Mouse (Mus musculus) midbrain, embryonic 14.5 days (tissue): ENCODE results near the gene Gm21863. TPM values are rescaled to one million over a fixed set of nuclear protein-coding genes. Genes with fewer than 3 reads are reported as not detected.
"Not testable (repeated sequence)": the region's sequence is repeated elsewhere in the genome, so short reads cannot be mapped to it uniquely, and the experiment has no call there.

Experiments
- ATAC-seq: fragments of 200-750 bp; cut with Nextera tagmentation; 2 replicates; pipeline ENCODE4 v1.8.0; 2017; ENCODE audit warnings: moderate number of reproducible peaks, moderate library complexity; ENCODE audit not compliant: low FRiP score, low TSS enrichment
- DNase-seq: peaks from one replicate; pipeline ENCODE4 v3.0.0-alpha.2; 2015
- H3K27ac ChIP-seq: fragments of 300-500 bp; sonication (generic); replicated peaks from 2 replicates; pipeline ENCODE4 v1.5.1; 2014; ENCODE audit warnings: mild to moderate bottlenecking, low read depth, low read length, moderate library complexity
- H3K27me3 ChIP-seq: fragments of 300-500 bp; sonication (generic); 2 replicates; pipeline ENCODE4 v1.6.1; 2014; ENCODE audit warnings: low read length, control low read depth, mixed read lengths; ENCODE audit not compliant: control insufficient read depth, insufficient read depth
- H3K36me3 ChIP-seq: fragments of 300-500 bp; sonication (generic); 2 replicates; pipeline ENCODE4 v1.6.1; 2014; ENCODE audit warnings: low read length, control low read depth; ENCODE audit not compliant: control insufficient read depth, insufficient read depth
- H3K4me1 ChIP-seq: fragments of 300-500 bp; sonication (generic); 2 replicates; pipeline ENCODE4 v1.6.1; 2014; ENCODE audit warnings: mild to moderate bottlenecking, antibody characterized with exemption, low read length, control low read depth; ENCODE audit not compliant: control insufficient read depth, insufficient read depth
- H3K4me2 ChIP-seq: fragments of 300-500 bp; sonication (generic); 2 replicates; pipeline ENCODE4 v1.6.1; 2014; ENCODE audit warnings: mild to moderate bottlenecking, low read length, moderate library complexity
- H3K4me3 ChIP-seq: fragments of 300-500 bp; sonication (generic); replicated peaks from 2 replicates; pipeline ENCODE4 v1.5.1; 2014; ENCODE audit warnings: low read depth, low read length
- H3K9ac ChIP-seq: fragments of 300-500 bp; sonication (generic); replicated peaks from 2 replicates; pipeline ENCODE4 v1.6.1; 2014; ENCODE audit warnings: mild to moderate bottlenecking, low read length, moderate library complexity
- H3K9me3 ChIP-seq: fragments of 300-500 bp; sonication (generic); 2 replicates; pipeline ENCODE4 v1.6.1; 2016; ENCODE audit warnings: low read length, control low read depth, mixed read lengths; ENCODE audit not compliant: control insufficient read depth
- WGBS: fragments of 180-500 bp; shearing (Covaris S2); extraction: QIAGEN DNeasy Blood & Tissue Kit; methylation state at CpG from one replicate; pipeline ENCODE4 v1.1.7; 2014; 5-methylcytosine and 5-hydroxymethylcytosine counted together
- polyA plus RNA-seq: library from polyadenylated mRNA; unstranded; fragments of >200 nt; fragmentation: Nextera tagmentation; extraction: Ambion mirVana; gene quantifications from 2 replicates; pipeline ENCODE4 v1.2.1, GENCODE M21; 2014

Gene Gm21863
- not detected in 2 replicates for polyA plus RNA-seq

- not testable (repeated sequence) for H3K27me3 ChIP-seq, DNase-seq, H3K36me3 ChIP-seq
Observed at GRCm38 (mm10) chr12:19953869-19954555, at the start of gene Gm21863. TSS of gene Gm21863 (plus strand) at chr12:19954505.

GRCm38 (mm10) chr12:19928049-19928448, 26.3 kb upstream of the Gm21863 start:
- not testable (repeated sequence) for H3K9me3 ChIP-seq, H3K4me3 ChIP-seq, DNase-seq, H3K27me3 ChIP-seq, H3K27ac ChIP-seq, H3K4me1 ChIP-seq, H3K9ac ChIP-seq, H3K4me2 ChIP-seq, H3K36me3 ChIP-seq, ATAC-seq
- 34% methylated on average over 4 of the region's 4 CpGs for WGBS

More at GRCm38 (mm10) chr12:19953869-19954555, at the start of gene Gm21863:
- not testable (repeated sequence) for H3K4me3 ChIP-seq, H3K9ac ChIP-seq, H3K9me3 ChIP-seq, H3K4me2 ChIP-seq, H3K27ac ChIP-seq, H3K4me1 ChIP-seq
- 21% methylated on average over 65 of the region's 75 CpGs for WGBS
- peak; percentile 64 for ATAC-seq
